Mouse (Mus musculus) A20 (cell line): Measurements from ENCODE around the gene Eps8l3.
"Not testable (repeated sequence)": the region's sequence is repeated elsewhere in the genome, so short reads cannot be mapped to it uniquely, and the experiment has no call there.

Experiments used
- DNase-seq: peaks from one replicate; pipeline ENCODE4 v3.0.0-alpha.2; 2011; ENCODE audit warnings: low read depth, low spot score

Gene Eps8l3

GRCm38 (mm10) chr3:107853232-107854181 is 23.5 kb upstream of the Eps8l3 start:
- peak; percentile 56 for DNase-seq

DNA sequence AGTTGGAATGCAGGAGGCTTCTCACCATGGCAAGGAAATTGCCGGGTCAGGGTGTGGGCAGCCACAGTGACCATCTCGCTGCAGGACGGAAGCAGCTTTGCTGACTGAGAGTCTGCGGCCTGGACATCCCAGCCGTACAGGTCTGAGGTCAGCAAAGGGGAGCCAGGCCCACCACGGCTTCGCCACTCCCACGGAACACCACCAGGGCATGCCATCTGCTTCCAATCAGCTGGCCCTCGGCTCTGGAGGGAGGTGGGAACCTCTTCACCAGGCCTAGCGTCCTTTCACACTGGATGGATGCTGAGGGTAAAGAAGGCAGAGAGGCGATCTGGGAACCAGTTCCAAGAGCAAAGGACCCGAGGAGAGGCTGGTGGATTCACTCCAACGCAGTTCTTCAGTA is 21.7 kb upstream of the Eps8l3 start:
- no peak for DNase-seq

DNA sequence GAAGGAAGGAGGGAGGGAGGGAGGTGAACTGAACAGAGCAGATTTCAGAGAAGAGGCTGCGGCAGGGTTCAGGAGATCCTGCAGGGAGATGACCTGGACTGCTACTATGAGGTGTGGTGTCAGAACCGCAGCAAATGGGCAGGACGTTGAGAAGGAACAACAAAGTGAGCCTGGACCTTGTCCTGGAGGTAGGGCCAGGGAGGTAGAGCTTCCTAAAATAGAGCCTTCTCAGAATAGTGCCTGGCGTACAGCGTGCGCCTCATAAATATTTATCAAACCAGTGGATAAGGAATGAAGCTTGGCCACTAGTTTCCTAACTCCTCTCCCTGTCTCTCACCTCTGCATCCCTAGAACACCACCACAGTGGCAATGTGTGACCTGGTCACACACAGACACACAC is 19.4 kb upstream of the Eps8l3 start:
- DNase-seq: no peak

GRCm38 (mm10) chr3:107861483-107861882 is 15.5 kb upstream of the Eps8l3 start:
- DNase-seq: not testable (repeated sequence)

- DNase-seq: no peak
Observed at GRCm38 (mm10) chr3:107862471-107862870, 14.6 kb upstream of the Eps8l3 start.

GRCm38 (mm10) chr3:107863471-107863870 is 13.6 kb upstream of the Eps8l3 start:
- DNase-seq: no peak

GRCm38 (mm10) chr3:107863898-107864603 is 13.0 kb upstream of the Eps8l3 start:
- DNase-seq: peak; percentile 79

DNA sequence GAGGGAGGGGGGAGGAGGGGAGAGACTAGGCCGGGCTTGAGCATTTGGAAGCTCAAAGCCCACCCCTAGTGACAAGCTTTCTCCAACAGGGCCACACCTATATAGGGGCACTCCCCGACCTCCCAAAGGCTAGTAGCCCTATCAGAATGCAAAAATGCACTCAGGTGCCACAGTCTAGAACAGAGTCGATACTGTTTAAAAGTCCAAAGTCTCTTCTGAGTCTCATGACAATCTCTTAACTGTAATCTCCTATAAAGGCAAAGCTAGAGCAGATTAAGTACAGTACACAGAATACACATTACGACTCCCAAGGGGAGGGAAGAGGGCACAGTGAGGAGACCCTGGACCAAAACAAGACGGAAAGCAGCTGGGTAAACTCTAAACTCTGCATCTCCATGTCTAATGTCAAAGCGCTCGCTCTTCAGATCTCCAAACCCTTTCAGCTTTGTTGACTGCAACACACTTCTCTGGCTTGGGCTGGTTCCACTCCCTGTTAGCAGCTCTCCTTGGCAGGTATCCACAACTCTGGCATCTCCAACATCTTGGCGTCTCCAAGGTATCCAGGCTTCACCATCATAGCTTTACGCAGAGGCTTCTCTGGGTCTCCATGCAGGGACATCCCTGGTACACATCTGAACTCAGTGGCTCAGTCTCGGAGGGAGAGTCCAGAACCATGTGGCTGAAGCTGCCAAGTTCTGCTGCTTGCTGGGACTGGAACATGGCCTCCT is 11.5 kb upstream of the Eps8l3 start:
- DNase-seq: no peak

- DNase-seq: peak; percentile 88
Observed at GRCm38 (mm10) chr3:107867086-107867485, 9.9 kb upstream of the Eps8l3 start.

DNA sequence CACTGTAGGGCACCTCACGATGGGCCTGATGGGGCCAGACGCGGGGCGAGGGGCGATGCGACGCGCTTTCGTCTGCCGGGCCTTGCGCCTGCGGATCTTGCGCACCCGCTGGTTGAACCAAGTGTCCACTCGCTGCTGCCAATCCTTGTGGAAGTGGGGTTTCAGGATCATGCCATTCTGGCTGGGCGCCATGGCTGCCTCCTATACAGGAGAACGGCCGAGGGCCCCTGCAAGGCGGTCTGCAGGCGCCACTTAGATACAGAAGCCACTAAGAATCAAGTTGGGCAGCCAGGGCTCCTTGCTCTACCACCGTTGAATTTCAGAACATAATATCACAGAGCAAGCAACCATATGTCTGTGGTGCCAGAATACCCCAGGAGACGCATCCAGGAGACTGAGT is 8.6 kb upstream of the Eps8l3 start:
- DNase-seq: no peak

DNA sequence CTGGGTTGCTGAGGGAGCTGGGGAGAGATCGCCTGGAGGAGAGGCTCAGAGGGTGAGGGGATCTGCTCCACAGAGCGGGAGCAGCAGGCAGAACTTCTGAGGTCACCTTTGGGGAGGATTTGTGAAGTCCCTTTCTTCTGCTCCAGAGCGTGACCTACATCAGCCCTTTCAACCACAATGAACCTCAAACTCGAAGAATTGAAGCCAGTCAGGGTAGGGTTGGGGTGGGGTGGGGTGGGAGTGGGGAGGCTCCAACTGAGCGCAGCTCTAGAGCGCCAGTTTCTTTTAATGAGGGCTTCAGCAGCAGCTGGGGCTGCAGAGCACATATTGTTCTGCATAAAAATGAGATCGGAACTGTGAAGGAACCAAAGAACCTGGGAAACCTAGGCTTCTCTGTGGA is 7.9 kb upstream of the Eps8l3 start:
- DNase-seq: no peak

GRCm38 (mm10) chr3:107869925-107870324 is 7.1 kb upstream of the Eps8l3 start:
- DNase-seq: no peak

GRCm38 (mm10) chr3:107873335-107874251 is 3.4 kb upstream of the Eps8l3 start:
- no peak for DNase-seq

DNA sequence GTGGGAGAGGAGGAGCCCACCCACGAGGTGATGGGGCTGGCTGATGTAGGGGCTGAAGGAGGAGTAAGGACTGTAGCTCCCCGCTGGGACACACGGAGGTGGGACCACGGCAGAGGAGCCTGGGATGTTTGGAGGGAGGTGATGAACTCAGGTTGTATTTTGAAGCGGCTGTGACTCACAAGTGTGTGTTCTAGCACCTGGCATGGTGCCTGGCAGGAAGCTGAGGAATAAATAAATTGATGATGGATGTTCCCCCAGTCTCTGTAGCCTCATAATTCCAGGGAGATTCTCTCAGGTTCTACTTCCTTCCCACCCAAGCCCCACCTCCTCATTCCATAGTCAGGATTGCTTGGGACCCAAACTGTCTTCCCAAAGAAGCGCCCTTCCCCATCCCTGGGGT is 1.8 kb upstream of the Eps8l3 start:
- DNase-seq: no peak

- DNase-seq: no peak
Observed at GRCm38 (mm10) chr3:107877747-107878736, 1.0 kb downstream of the Eps8l3 start.

GRCm38 (mm10) chr3:107887674-107888495 is 10.9 kb downstream of the Eps8l3 start:
- no peak for DNase-seq

- DNase-seq: not testable (repeated sequence)
Observed at GRCm38 (mm10) chr3:107889236-107889635, 12.2 kb downstream of the Eps8l3 start.

DNA sequence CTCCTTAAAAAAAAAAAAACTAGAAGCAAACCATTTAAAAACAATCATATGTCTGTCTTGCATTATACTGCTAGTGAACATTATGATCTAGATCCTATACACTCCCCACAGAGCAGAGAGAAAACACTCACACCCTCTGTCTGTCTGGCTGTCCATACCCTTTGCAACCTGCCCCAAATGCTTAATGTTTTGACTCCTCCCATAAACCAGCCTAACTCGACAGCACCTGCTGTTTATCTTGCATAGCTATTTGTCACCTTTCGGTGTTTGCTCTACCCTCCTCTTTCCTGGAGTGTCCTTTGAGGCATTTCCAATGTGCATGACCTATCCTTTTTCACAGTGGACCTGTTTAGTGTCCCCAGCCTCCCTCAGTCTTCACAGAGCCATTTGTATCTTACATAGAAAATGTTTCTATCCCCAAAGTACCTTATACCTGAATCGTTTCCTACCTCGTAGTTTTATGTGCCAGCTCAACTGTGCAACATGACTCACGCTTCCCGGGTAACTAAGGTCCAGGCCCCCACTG is 18.2 kb downstream of the Eps8l3 start:
- no peak for DNase-seq
